Mouse (Mus musculus) adrenal gland, adult 18-20 months (tissue): ENCODE data around the gene Ppm1e. TPM values are rescaled to one million over a fixed set of nuclear protein-coding genes. Genes with fewer than 3 reads are reported as not detected.

Source experiments
- total RNA-seq, 2 experiments: library from RNA; stranded (reverse); gene quantifications; 1 replicate in 1 of 2; 2 replicates in 1 of 2; pipeline ENCODE4 v1.2.3; 2021

Ppm1e gene
- total RNA-seq, 2 experiments from 2014 or later = 13.1 to 24.4 TPM

Other genes with a start within 250 kb of the Ppm1e start
- 1 to 10 TPM; 6.0 to 6.2 TPM for gene Ska2, start 249.8 kb downstream of the Ppm1e start, total RNA-seq
- 10 to 100 TPM; 14.2 to 14.9 TPM for gene Trim37, start 231.9 kb downstream of the Ppm1e start, total RNA-seq
- 1 to 10 TPM; 2.8 to 4.9 TPM for gene Rad51c, start 45.9 kb upstream of the Ppm1e start, total RNA-seq
- under 1 TPM; 0.07 to 0.26 TPM for gene Tex14, start 46.0 kb upstream of the Ppm1e start, total RNA-seq
- gene Gm11492, start 207.6 kb upstream of the Ppm1e start, total RNA-seq = not detected
- 10 to 100 TPM; 39.9 to 63.2 TPM for gene Sept4, start 209.9 kb upstream of the Ppm1e start, total RNA-seq
- gene Mtmr4, start 233.1 kb upstream of the Ppm1e start, total RNA-seq = 10 to 100 TPM; 25.6 to 29.7 TPM